Mouse (Mus musculus): Measurements from ENCODE around the gene Mrpl50. TPM values are rescaled to one million over a fixed set of nuclear protein-coding genes. Genes with fewer than 3 reads are reported as not detected.

The Mrpl50 gene
- polyA plus RNA-seq (2014; fragmentation: Nextera tagmentation; extraction: Ambion mirVana), result 89.5 and 90.4 TPM in 2 replicates

GRCm38 (mm10) chr4:49520572-49521340, at the start of gene Mrpl50, which contains the start of gene Zfp189:
TSS of gene Mrpl50 (minus strand) at chr4:49521093.
TSS of gene Zfp189 (plus strand) at chr4:49521176.
- Histone ChIP-seq H3K36me3 (ENCODE audit: control insufficient read depth, insufficient read depth, low read length) (0 out of 2 replicates have a peak, but pooled peaks cover 2% of the 10 kb centered on the region), H3K9me3 (ENCODE audit: control insufficient read depth, low read length) (no peaks in the 10 kb centered on the region), H3K27me3 (ENCODE audit: control insufficient read depth, insufficient read depth, low read length) (no peaks in the 10 kb centered on the region), H3K9ac (ENCODE audit: low read length) (peak within 1 kb of the TSS; percentile 67), H3K4me3 (ENCODE audit: low read depth, low read length) (peak within 1 kb of the TSS; percentile 44), H3K27ac (ENCODE audit: low read depth, low read length) (no peak within 1 kb of the TSS), H3K4me1 (ENCODE audit: control insufficient read depth, insufficient read depth, low read length) (peaks cover 3% of the 10 kb centered on the region; the same call in 1 of the 2 replicates), H3K4me2 (ENCODE audit: low read depth) (peak within 1 kb of the TSS; percentile 56)
- WGBS, result under 1% methylated on average over 41 of the region's 41 CpGs
- ATAC-seq (ENCODE audit: insufficient read depth, low FRiP score, low TSS enrichment) (peak; percentile 99), DNase-seq (ENCODE audit: low spot score) (peak; percentile 93)

- Histone ChIP-seq H3K27me3 (ENCODE audit: control insufficient read depth, insufficient read depth, low read length) (no peaks in the 10 kb centered on the region), H3K27ac (ENCODE audit: low read depth, low read length) (no peak overlapping the region), H3K4me3 (ENCODE audit: low read depth, low read length) (no peak overlapping the region), H3K36me3 (ENCODE audit: control insufficient read depth, insufficient read depth, low read length) (no peaks in the 10 kb centered on the region), H3K4me2 (ENCODE audit: low read depth) (no peak overlapping the region), H3K4me1 (ENCODE audit: control insufficient read depth, insufficient read depth, low read length) (no peaks in the 10 kb centered on the region), H3K9me3 (ENCODE audit: control insufficient read depth, low read length) (no peaks in the 10 kb centered on the region), H3K9ac (ENCODE audit: low read length) (no peak overlapping the region)
- peak; percentile 65 for ATAC-seq (ENCODE audit: insufficient read depth, low FRiP score, low TSS enrichment)
- 24% methylated on average over 3 of the region's 3 CpGs for WGBS
- peak; percentile 40 for DNase-seq (ENCODE audit: low spot score)
These were observed 46.7 kb upstream of the Mrpl50 start for GRCm38 (mm10) chr4:49567613-49568012.

- DNase-seq (ENCODE audit: low spot score), result no peak
- no peaks in the 10 kb centered on the region for H3K4me1 ChIP-seq (ENCODE audit: control insufficient read depth, insufficient read depth, low read length)
- H3K27me3 ChIP-seq (ENCODE audit: control insufficient read depth, insufficient read depth, low read length), result no peaks in the 10 kb centered on the region
- WGBS, result 73% methylated on average over 20 of the region's 20 CpGs
- no peak for ATAC-seq (ENCODE audit: insufficient read depth, low FRiP score, low TSS enrichment)
- no peak overlapping the region for H3K9ac ChIP-seq (ENCODE audit: low read length)
- H3K4me3 ChIP-seq (ENCODE audit: low read depth, low read length), result no peak overlapping the region
- H3K4me2 ChIP-seq (ENCODE audit: low read depth), result no peak overlapping the region
- H3K9me3 ChIP-seq (ENCODE audit: control insufficient read depth, low read length), result no peaks in the 10 kb centered on the region
- no peak overlapping the region for H3K27ac ChIP-seq (ENCODE audit: low read depth, low read length)
- H3K36me3 ChIP-seq (ENCODE audit: control insufficient read depth, insufficient read depth, low read length), result no peaks in the 10 kb centered on the region
These were observed 39.3 kb upstream of the Mrpl50 start for GRCm38 (mm10) chr4:49559915-49560772.

- Histone ChIP-seq H3K4me2 (ENCODE audit: low read depth) (no peak overlapping the region), H3K9ac (ENCODE audit: low read length) (no peak overlapping the region), H3K27me3 (ENCODE audit: control insufficient read depth, insufficient read depth, low read length) (no peaks in the 10 kb centered on the region), H3K4me1 (ENCODE audit: control insufficient read depth, insufficient read depth, low read length) (no peaks in the 10 kb centered on the region), H3K4me3 (ENCODE audit: low read depth, low read length) (no peak overlapping the region), H3K36me3 (ENCODE audit: control insufficient read depth, insufficient read depth, low read length) (no peaks in the 10 kb centered on the region), H3K9me3 (ENCODE audit: control insufficient read depth, low read length) (no peaks in the 10 kb centered on the region), H3K27ac (ENCODE audit: low read depth, low read length) (no peak overlapping the region)
- ATAC-seq (ENCODE audit: insufficient read depth, low FRiP score, low TSS enrichment) (no peak), DNase-seq (ENCODE audit: low spot score) (no peak)
- 83% methylated on average over 2 of the region's 2 CpGs for WGBS
These were observed 37.3 kb upstream of the Mrpl50 start for GRCm38 (mm10) chr4:49558181-49558580.

- no peak overlapping the region for H3K4me3 ChIP-seq (ENCODE audit: low read depth, low read length)
- no peaks in the 10 kb centered on the region for H3K36me3 ChIP-seq (ENCODE audit: control insufficient read depth, insufficient read depth, low read length)
- H3K27ac ChIP-seq (ENCODE audit: low read depth, low read length), result no peak overlapping the region
- H3K4me2 ChIP-seq (ENCODE audit: low read depth), result no peak overlapping the region
- no peak overlapping the region for H3K9ac ChIP-seq (ENCODE audit: low read length)
- no peak for DNase-seq (ENCODE audit: low spot score)
- H3K27me3 ChIP-seq (ENCODE audit: control insufficient read depth, insufficient read depth, low read length), result no peaks in the 10 kb centered on the region
- ATAC-seq (ENCODE audit: insufficient read depth, low FRiP score, low TSS enrichment), result no peak
- no peaks in the 10 kb centered on the region for H3K9me3 ChIP-seq (ENCODE audit: control insufficient read depth, low read length)
- no peaks in the 10 kb centered on the region for H3K4me1 ChIP-seq (ENCODE audit: control insufficient read depth, insufficient read depth, low read length)
- 88% methylated on average over 4 of the region's 7 CpGs for WGBS
These were observed 36.5 kb upstream of the Mrpl50 start for GRCm38 (mm10) chr4:49557375-49557774.

GRCm38 (mm10) chr4:49553380-49553779, 32.5 kb upstream of the Mrpl50 start:
- Histone ChIP-seq H3K27me3 (ENCODE audit: control insufficient read depth, insufficient read depth, low read length) (no peaks in the 10 kb centered on the region), H3K9ac (ENCODE audit: low read length) (no peak overlapping the region), H3K27ac (ENCODE audit: low read depth, low read length) (no peak overlapping the region), H3K4me1 (ENCODE audit: control insufficient read depth, insufficient read depth, low read length) (no peaks in the 10 kb centered on the region), H3K9me3 (ENCODE audit: control insufficient read depth, low read length) (no peaks in the 10 kb centered on the region), H3K4me2 (ENCODE audit: low read depth) (no peak overlapping the region), H3K4me3 (ENCODE audit: low read depth, low read length) (no peak overlapping the region), H3K36me3 (ENCODE audit: control insufficient read depth, insufficient read depth, low read length) (no peaks in the 10 kb centered on the region)
- no peak for DNase-seq (ENCODE audit: low spot score)
- WGBS, result 82% methylated on average over 5 of the region's 5 CpGs
- ATAC-seq (ENCODE audit: insufficient read depth, low FRiP score, low TSS enrichment), result no peak

- H3K36me3 ChIP-seq (ENCODE audit: control insufficient read depth, insufficient read depth, low read length), result no peaks in the 10 kb centered on the region
- WGBS, result 80% methylated on average over 3 of the region's 3 CpGs
- H3K4me1 ChIP-seq (ENCODE audit: control insufficient read depth, insufficient read depth, low read length), result no peaks in the 10 kb centered on the region
- H3K27ac ChIP-seq (ENCODE audit: low read depth, low read length), result no peak within 1 kb of the TSS
- no peaks in the 10 kb centered on the region for H3K27me3 ChIP-seq (ENCODE audit: control insufficient read depth, insufficient read depth, low read length)
- H3K4me2 ChIP-seq (ENCODE audit: low read depth), result no peak within 1 kb of the TSS
- no peak within 1 kb of the TSS for H3K9ac ChIP-seq (ENCODE audit: low read length)
- no peak for ATAC-seq (ENCODE audit: insufficient read depth, low FRiP score, low TSS enrichment)
- no peak for DNase-seq (ENCODE audit: low spot score)
- no peaks in the 10 kb centered on the region for H3K9me3 ChIP-seq (ENCODE audit: control insufficient read depth, low read length)
- H3K4me3 ChIP-seq (ENCODE audit: low read depth, low read length), result no peak within 1 kb of the TSS
These were observed 28.5 kb upstream of the Mrpl50 start, which contains the start of gene Aldob for GRCm38 (mm10) chr4:49549383-49549782. TSS of gene Aldob (minus strand) at chr4:49549546.

- Histone ChIP-seq H3K4me3 (ENCODE audit: low read depth, low read length) (no peak overlapping the region), H3K4me2 (ENCODE audit: low read depth) (no peak overlapping the region), H3K4me1 (ENCODE audit: control insufficient read depth, insufficient read depth, low read length) (no peaks in the 10 kb centered on the region), H3K9me3 (ENCODE audit: control insufficient read depth, low read length) (no peaks in the 10 kb centered on the region), H3K27ac (ENCODE audit: low read depth, low read length) (no peak overlapping the region), H3K27me3 (ENCODE audit: control insufficient read depth, insufficient read depth, low read length) (no peaks in the 10 kb centered on the region), H3K9ac (ENCODE audit: low read length) (no peak overlapping the region), H3K36me3 (ENCODE audit: control insufficient read depth, insufficient read depth, low read length) (no peaks in the 10 kb centered on the region)
- ATAC-seq (ENCODE audit: insufficient read depth, low FRiP score, low TSS enrichment), result no peak
- DNase-seq (ENCODE audit: low spot score), result no peak
- 90% methylated on average over 7 of the region's 7 CpGs for WGBS
These were observed 26.8 kb upstream of the Mrpl50 start for GRCm38 (mm10) chr4:49547544-49548219.
